Mouse (Mus musculus): ENCODE measurements around the gene A830031A19Rik.

The A830031A19Rik gene

GRCm38 (mm10) chr11:24008976-24009375 is 65.9 kb downstream of the A830031A19Rik start:
- no peak for DNase-seq (ENCODE audit: low spot score)

GRCm38 (mm10) chr11:24008244-24008643 is 66.6 kb downstream of the A830031A19Rik start:
- no peak for DNase-seq (ENCODE audit: low spot score)

- DNase-seq (ENCODE audit: low spot score): no peak
These were observed 69.3 kb downstream of the A830031A19Rik start for GRCm38 (mm10) chr11:24005445-24006156.

- no peak for DNase-seq (ENCODE audit: low spot score)
These were observed 74.2 kb downstream of the A830031A19Rik start for GRCm38 (mm10) chr11:24000675-24001074.

All from adipocyte (in vitro differentiated cells).